Comparison of ENCODE assay signal across 19 mouse cellular contexts in the genomic region with DNA sequence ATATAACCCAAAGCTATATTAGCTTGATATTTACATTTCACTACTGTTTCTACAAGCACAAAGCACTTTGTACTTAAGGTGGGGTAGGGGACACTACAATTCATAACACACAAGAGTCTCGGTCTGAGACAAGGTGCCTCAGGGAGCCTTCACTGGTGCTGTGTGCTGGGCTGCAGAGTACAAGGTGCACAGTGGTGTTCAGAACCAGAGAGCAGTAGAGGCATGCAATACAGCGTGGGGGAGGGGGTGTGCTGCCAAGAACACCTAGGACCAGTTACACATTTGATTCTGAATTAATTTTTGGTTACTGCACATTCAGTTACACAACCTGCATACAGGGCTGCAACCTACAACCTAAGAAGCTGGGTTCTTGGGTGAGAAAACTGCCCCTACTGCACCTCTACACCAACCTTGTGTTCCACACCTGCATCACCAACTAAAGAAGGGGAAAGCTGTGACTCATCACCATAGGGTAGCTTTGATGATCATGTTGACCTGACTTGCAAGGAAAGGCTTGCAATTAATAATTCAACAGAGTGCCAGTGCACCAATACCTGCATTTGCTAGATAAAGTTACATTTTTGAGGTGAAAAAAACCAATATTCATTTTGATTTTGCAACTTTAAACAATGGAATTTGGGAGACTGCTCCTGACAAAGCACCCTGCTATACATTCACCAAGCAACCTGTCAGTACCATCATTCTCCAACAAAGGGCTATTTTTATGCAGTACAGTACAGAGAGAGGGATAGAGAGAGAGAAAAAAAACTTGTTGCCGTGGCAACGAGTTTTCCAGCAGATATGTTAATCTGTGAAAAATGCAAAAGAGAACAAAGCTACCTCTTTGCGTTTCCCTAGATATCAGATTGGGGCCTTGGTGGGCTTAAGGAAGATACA. TPM values are rescaled to one million over a fixed set of nuclear protein-coding genes. Genes with fewer than 3 reads are reported as not detected.
DNase-seq lines count a peak whose midpoint lies in the region; ATAC-seq and TF ChIP-seq lines count a peak whose summit lies in the region.
"Had no signal": no experiment of that assay in that cellular context is flagged by ENCODE, and none has a peak within 500 bp of the region (broad histone marks: within the 10 kb centered on the region; RNA-seq: fewer than 3 reads in every experiment).

No protein-coding gene starts in this region.

- no peak overlapping the region for H3K4me3 ChIP-seq in neural tube, embryonic 13.5 days
- H3K4me3 ChIP-seq in cortical plate, adult 2 months (ENCODE audit: insufficient read depth, low read length) = no peak overlapping the region
- H3K4me3 ChIP-seq in midbrain, embryonic 16.5 days (ENCODE audit: low read depth, low read length) = no peak overlapping the region
- H3K4me3 ChIP-seq: embryonic facial prominence, embryonic 15.5 days had no signal

- H3K4me1 ChIP-seq in neural tube, embryonic 13.5 days (replicated peaks) = no peaks in the 10 kb centered on the region
- peaks cover 4% of the 10 kb centered on the region; the same call in 1 of the 2 replicates for H3K4me1 ChIP-seq in cortical plate, adult 2 months (ENCODE audit: control insufficient read depth, insufficient read depth, low read length)
- peaks cover 6% of the 10 kb centered on the region; the same call in 1 of the 2 replicates for H3K4me1 ChIP-seq in midbrain, embryonic 16.5 days (ENCODE audit: control insufficient read depth, insufficient read depth, low read length)
- H3K4me1 ChIP-seq: embryonic facial prominence, embryonic 15.5 days had no signal

- ATAC-seq in neural tube, embryonic 13.5 days (ENCODE audit: low read depth) = 0 out of 2 replicates have a peak, but pooled peaks have one; percentile 53
- peak; percentile 97 for ATAC-seq in midbrain, embryonic 16.5 days
- ATAC-seq: intestine, postnatal 0 days had no signal

- H3K27me3 ChIP-seq in neural tube, embryonic 13.5 days = no peaks in the 10 kb centered on the region; the same call in 1 of the 2 replicates
- H3K27me3 ChIP-seq in midbrain, embryonic 16.5 days (ENCODE audit: control insufficient read depth, insufficient read depth, low read depth, low read length) = no peaks in the 10 kb centered on the region
- H3K27me3 ChIP-seq: embryonic facial prominence, embryonic 15.5 days had no signal

- no peaks in the 10 kb centered on the region for H3K36me3 ChIP-seq in neural tube, embryonic 13.5 days
- no peaks in the 10 kb centered on the region for H3K36me3 ChIP-seq in midbrain, embryonic 16.5 days (ENCODE audit: control insufficient read depth, insufficient read depth, low read length)
- H3K36me3 ChIP-seq: embryonic facial prominence, embryonic 15.5 days; G1E had no signal

- H3K4me2 ChIP-seq in neural tube, embryonic 13.5 days = no peak overlapping the region
- no peak overlapping the region for H3K4me2 ChIP-seq in midbrain, embryonic 16.5 days (ENCODE audit: low read length)
- H3K4me2 ChIP-seq: embryonic facial prominence, embryonic 15.5 days; heart, embryonic 11.5 days had no signal

- DNase-seq in layer of hippocampus, adult 11-12 months (ENCODE audit: low spot score) = peak; percentile 35
- DNase-seq in layer of hippocampus, adult 8-10 months (ENCODE audit: low spot score in 2 of 2) = no peak
- DNase-seq in neural tube, embryonic 10.5 days (ENCODE audit: extremely low spot score, low spot score) = no peak
- DNase-seq in embryo, embryonic 10.5 days (ENCODE audit: low spot score) = no peak
- DNase-seq: adrenal gland, adult 2 months; cerebellum, adult 8-10 months; gastrocnemius, postnatal 25 days; heart, postnatal 36 days; kidney, postnatal 14 days; liver; lung, adult 18-20 months had no signal

- no peak overlapping the region for H3K9ac ChIP-seq in neural tube, embryonic 13.5 days
- no peak overlapping the region for H3K9ac ChIP-seq in midbrain, embryonic 16.5 days (ENCODE audit: low read depth, low read length)
- H3K9ac ChIP-seq: embryonic facial prominence, embryonic 15.5 days had no signal

- H3K27ac ChIP-seq in neural tube, embryonic 13.5 days (replicated peaks) = no peak overlapping the region
- peak overlapping the region; percentile 70 for H3K27ac ChIP-seq in cortical plate, adult 2 months (ENCODE audit: insufficient read depth, low read length)
- peak overlapping the region; percentile 82 for H3K27ac ChIP-seq in midbrain, embryonic 16.5 days (ENCODE audit: low read length)
- H3K27ac ChIP-seq: embryonic facial prominence, embryonic 15.5 days; macrophage had no signal

- H3K9me3 ChIP-seq in neural tube, embryonic 13.5 days = no peaks in the 10 kb centered on the region
- H3K9me3 ChIP-seq in midbrain, embryonic 16.5 days (replicated peaks; ENCODE audit: control insufficient read depth, low read length, poor library complexity, severe bottlenecking) = no peaks in the 10 kb centered on the region
- H3K9me3 ChIP-seq: embryonic facial prominence, embryonic 15.5 days; G1E had no signal

- WGBS in neural tube, embryonic 13.5 days = 78% methylated on average over 5 of the region's 5 CpGs
- 60% methylated on average over 5 of the region's 5 CpGs for WGBS in midbrain, embryonic 16.5 days

- no peak for TF ChIP-seq CTCF in cortical plate, adult 2 months (IDR thresholded peaks at IDR 0.05; ENCODE audit: extremely low read depth, insufficient read depth, low read length)

- TF ChIP-seq POLR2A in cortical plate, adult 2 months (IDR thresholded peaks at IDR 0.05; ENCODE audit: extremely low read depth, insufficient read depth, low read length) = no peak

RNA-seq across cellular contexts. Expression of gene Reps2, which starts 22.0 kb away (rescaled TPM):
- 100 to 1,000 TPM; 127 to 163 (median 150) TPM for total RNA-seq in layer of hippocampus, adult 8-10 months (2022)
- polyA plus RNA-seq in neural tube, embryonic 13.5 days (2015; fragmentation: Nextera tagmentation; extraction: Ambion mirVana) = 1.8 TPM in 2 replicates
- 34.8 and 35.2 TPM in 2 replicates for polyA plus RNA-seq in cortical plate, adult 2 months (2012; rRNA removed)
- 4.6 and 5.1 TPM in 2 replicates for polyA plus RNA-seq in midbrain, embryonic 16.5 days (2015; fragmentation: Nextera tagmentation; extraction: Ambion mirVana)
